Mouse (Mus musculus) testis, postnatal 14 days (tissue): ENCODE data around the gene Olfr1370.
"Not testable (repeated sequence)": the region's sequence is repeated elsewhere in the genome, so short reads cannot be mapped to it uniquely, and the experiment has no call there.

Experiments
- DNase-seq: peaks from one replicate; pipeline ENCODE4 v3.0.0; 2021; ENCODE audit warnings: low spot score

The Olfr1370 gene

GRCm38 (mm10) chr13:21074847-21075246 lies at the start of gene Olfr1370:
Gene Olfr1370 (minus strand): TSS chr13:21074947.
- DNase-seq, result no peak

- DNase-seq, result no peak
Observed at GRCm38 (mm10) chr13:21114121-21114520, 39.4 kb upstream of the Olfr1370 start.

GRCm38 (mm10) chr13:21111183-21111582 lies 36.4 kb upstream of the Olfr1370 start, which contains the start of gene Olfr1369-ps1:
Gene Olfr1369-ps1 (plus strand): TSS chr13:21111483.
- not testable (repeated sequence) for DNase-seq

GRCm38 (mm10) chr13:21110441-21110840 lies 35.7 kb upstream of the Olfr1370 start:
- no peak for DNase-seq

- DNase-seq, result no peak
Observed at GRCm38 (mm10) chr13:21109759-21110158, 35.0 kb upstream of the Olfr1370 start.

- DNase-seq, result no peak
Observed at GRCm38 (mm10) chr13:21082686-21083085, 7.9 kb upstream of the Olfr1370 start.

- DNase-seq, result no peak
Observed at GRCm38 (mm10) chr13:21066021-21066420, 8.7 kb downstream of the Olfr1370 start.

GRCm38 (mm10) chr13:21050118-21050517 lies 24.6 kb downstream of the Olfr1370 start:
- DNase-seq, result no peak

GRCm38 (mm10) chr13:21040589-21041199 lies 34.1 kb downstream of the Olfr1370 start:
- no peak for DNase-seq

GRCm38 (mm10) chr13:21035981-21036380 lies 38.8 kb downstream of the Olfr1370 start:
- DNase-seq, result no peak

- DNase-seq, result no peak
Observed at GRCm38 (mm10) chr13:21035011-21035410, 39.7 kb downstream of the Olfr1370 start.

GRCm38 (mm10) chr13:21033176-21033575 lies 41.6 kb downstream of the Olfr1370 start:
- no peak for DNase-seq

- no peak for DNase-seq
Observed at GRCm38 (mm10) chr13:21024831-21025230, 49.9 kb downstream of the Olfr1370 start.
